Mouse (Mus musculus): ENCODE measurements at regions not wholly inside any gene's neighbourhood (a gene's known extent, or its start where the extent isn't known, plus 50 kb on each side); places are given as distances from the start of the nearest gene placed in this dataset.
"Not testable (repeated sequence)": the region's sequence is repeated elsewhere in the genome, so short reads cannot be mapped to it uniquely, and the experiment has no call there.

DNA sequence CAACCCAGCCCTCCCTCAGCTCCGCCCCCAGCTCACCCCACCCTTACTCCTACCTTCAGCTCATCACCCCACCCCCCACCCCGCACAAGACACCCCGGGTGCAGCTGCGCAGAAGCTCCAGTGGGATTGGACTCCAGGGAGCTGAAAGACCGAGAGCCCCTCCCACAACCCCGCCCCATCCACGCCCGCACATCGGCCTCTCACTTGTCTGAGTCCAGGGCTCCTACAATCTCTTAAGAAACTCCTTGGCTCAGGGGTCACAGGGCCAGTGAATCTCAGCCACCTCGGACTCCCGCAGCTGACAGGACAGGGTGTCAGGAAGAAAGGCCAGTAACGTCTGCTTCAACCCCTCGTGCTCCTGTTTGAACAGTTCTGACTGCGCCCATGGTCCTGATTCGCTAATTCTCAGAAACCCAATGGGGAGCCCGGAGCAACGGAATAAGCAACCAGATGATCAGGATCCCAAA, 120.7 kb downstream of the Map1s start:
- peak; percentile 8 for DNase-seq

DNA sequence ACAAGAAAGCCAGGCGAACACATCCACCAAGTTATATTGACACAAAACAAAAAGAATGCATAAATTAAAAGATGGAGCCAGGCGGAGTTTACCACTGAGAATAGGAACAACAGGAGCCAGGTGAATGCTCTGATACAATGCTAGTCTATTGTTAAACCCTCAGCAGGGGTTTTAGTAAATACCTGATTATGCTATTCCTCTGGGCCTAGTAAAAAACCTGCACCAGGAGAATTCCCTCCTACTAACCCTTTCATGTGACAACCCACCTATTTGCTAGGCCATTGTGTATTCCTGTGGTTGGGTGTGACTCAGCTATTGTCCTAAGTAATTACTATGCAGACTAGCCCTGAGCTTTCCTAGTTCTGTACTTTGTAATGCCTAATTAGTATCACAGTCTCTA, 122.8 kb downstream of the Map1s start:
- not testable (repeated sequence) for DNase-seq
